Mouse (Mus musculus) limb, embryonic 13.5 days (tissue): ENCODE data around the gene Luc7l2. TPM values are rescaled to one million over a fixed set of nuclear protein-coding genes. Genes with fewer than 3 reads are reported as not detected.

Experiments
- ATAC-seq: fragments of 200-750 bp; cut with Nextera tagmentation; 2 replicates; pipeline ENCODE4 v1.8.0; 2017; ENCODE audit warnings: low read depth, moderate number of reproducible peaks, moderate TSS enrichment; ENCODE audit not compliant: low FRiP score
- H3K27ac ChIP-seq: fragments of 300-500 bp; sonication (generic); 2 replicates; pipeline ENCODE4 v1.5.1; 2015; ENCODE audit warnings: inconsistent platforms, mild to moderate bottlenecking, moderate library complexity
- H3K27me3 ChIP-seq: fragments of 300-500 bp; sonication (generic); 2 replicates; pipeline ENCODE4 v1.6.1; 2015; ENCODE audit warnings: mild to moderate bottlenecking, inconsistent platforms
- H3K36me3 ChIP-seq: fragments of 300-500 bp; sonication (generic); 2 replicates; pipeline ENCODE4 v1.6.1; 2015; ENCODE audit warnings: inconsistent platforms, mild to moderate bottlenecking, moderate library complexity
- H3K4me1 ChIP-seq: fragments of 300-500 bp; sonication (generic); 2 replicates; pipeline ENCODE4 v1.6.1; 2015; ENCODE audit warnings: inconsistent platforms
- H3K4me2 ChIP-seq: fragments of 300-500 bp; sonication (generic); replicated peaks from 2 replicates; pipeline ENCODE4 v1.6.1; 2015; ENCODE audit warnings: inconsistent platforms, mild to moderate bottlenecking, moderate library complexity
- H3K4me3 ChIP-seq: fragments of 300-500 bp; sonication (generic); 2 replicates; pipeline ENCODE4 v1.5.1; 2015; ENCODE audit warnings: moderate library complexity, mild to moderate bottlenecking, inconsistent platforms
- H3K9ac ChIP-seq: fragments of 300-500 bp; sonication (generic); 2 replicates; pipeline ENCODE4 v1.6.1; 2015; ENCODE audit warnings: mild to moderate bottlenecking, inconsistent platforms
- H3K9me3 ChIP-seq: fragments of 300-500 bp; sonication (generic); 2 replicates; pipeline ENCODE4 v1.6.1; 2016; ENCODE audit warnings: inconsistent platforms
- WGBS: fragments of 180-500 bp; shearing (Covaris S2); methylation state at CpG from one replicate; pipeline ENCODE4 v1.1.7; 2015; 5-methylcytosine and 5-hydroxymethylcytosine counted together
- polyA plus RNA-seq: library from polyadenylated mRNA; unstranded; fragments of >200 nt; fragmentation: Nextera tagmentation; extraction: Ambion mirVana; gene quantifications from 2 replicates; pipeline ENCODE4 v1.2.1, GENCODE M21; 2015

Gene Luc7l2
- polyA plus RNA-seq: 62.8 and 64.3 TPM in 2 replicates

- Histone ChIP-seq H3K36me3 (peaks cover 5% of the 10 kb centered on the region), H3K4me1 (peaks cover 23% of the 10 kb centered on the region), H3K4me3 (peak within 1 kb of the TSS; percentile 62), H3K4me2 (peak within 1 kb of the TSS; percentile 68), H3K27me3 (no peaks in the 10 kb centered on the region), H3K27ac (peak within 1 kb of the TSS; percentile 98), H3K9ac (peak within 1 kb of the TSS; percentile 89), H3K9me3 (no peaks in the 10 kb centered on the region)
- ATAC-seq: peak; percentile 88
- WGBS: under 1% methylated on average over 98 of the region's 98 CpGs
Measured at GRCm38 (mm10) chr6:38551062-38551988, at the start of gene Luc7l2. Luc7l2 (plus strand) TSS chr6:38551334.

- peaks cover 3% of the 10 kb centered on the region; the same call in 1 of the 2 replicates for H3K36me3 ChIP-seq
- no peak overlapping the region for H3K9ac ChIP-seq
- H3K9me3 ChIP-seq: no peaks in the 10 kb centered on the region
- H3K4me3 ChIP-seq: no peak overlapping the region
- WGBS: 97% methylated on average over 1 of the region's 1 CpGs
- no peak overlapping the region for H3K4me2 ChIP-seq
- no peaks in the 10 kb centered on the region for H3K27me3 ChIP-seq
- H3K27ac ChIP-seq: no peak overlapping the region
- ATAC-seq: no peak
- H3K4me1 ChIP-seq: no peaks in the 10 kb centered on the region
Measured at GRCm38 (mm10) chr6:38512096-38512495, 39.0 kb upstream of the Luc7l2 start.

GRCm38 (mm10) chr6:38512830-38513229, 38.3 kb upstream of the Luc7l2 start:
- no peak overlapping the region for H3K4me3 ChIP-seq
- H3K4me2 ChIP-seq: no peak overlapping the region
- H3K27me3 ChIP-seq: no peaks in the 10 kb centered on the region
- no peaks in the 10 kb centered on the region for H3K9me3 ChIP-seq
- ATAC-seq: no peak
- H3K36me3 ChIP-seq: peaks cover 3% of the 10 kb centered on the region; the same call in 1 of the 2 replicates
- no peak overlapping the region for H3K27ac ChIP-seq
- H3K9ac ChIP-seq: no peak overlapping the region
- no peaks in the 10 kb centered on the region for H3K4me1 ChIP-seq

- Histone ChIP-seq H3K27ac (no peak overlapping the region), H3K4me2 (no peak overlapping the region), H3K4me3 (no peak overlapping the region), H3K27me3 (no peaks in the 10 kb centered on the region), H3K9me3 (no peaks in the 10 kb centered on the region), H3K4me1 (no peaks in the 10 kb centered on the region), H3K36me3 (peaks cover 3% of the 10 kb centered on the region; the same call in 1 of the 2 replicates), H3K9ac (no peak overlapping the region)
- ATAC-seq: no peak
- 92% methylated on average over 4 of the region's 4 CpGs for WGBS
Measured at GRCm38 (mm10) chr6:38515201-38515600, 35.9 kb upstream of the Luc7l2 start.

GRCm38 (mm10) chr6:38523851-38524250, 27.3 kb upstream of the Luc7l2 start:
- Histone ChIP-seq H3K9me3 (no peaks in the 10 kb centered on the region), H3K36me3 (peaks cover 11% of the 10 kb centered on the region; the same call in 1 of the 2 replicates), H3K27ac (no peak overlapping the region), H3K4me1 (no peaks in the 10 kb centered on the region), H3K4me2 (0 out of 2 replicates have a peak overlapping the region, but pooled peaks have one; percentile 5), H3K27me3 (no peaks in the 10 kb centered on the region), H3K4me3 (no peak overlapping the region), H3K9ac (no peak overlapping the region)
- whole genome bisulfite sequencing: 11% methylated on average over 8 of the region's 8 CpGs
- ATAC-seq: no peak

- whole genome bisulfite sequencing: 45% methylated on average over 5 of the region's 5 CpGs
Measured at GRCm38 (mm10) chr6:38531211-38531820, 19.8 kb upstream of the Luc7l2 start.

GRCm38 (mm10) chr6:38532500-38533420, 18.4 kb upstream of the Luc7l2 start:
- Histone ChIP-seq H3K4me3 (peak overlapping the region; percentile 78), H3K36me3 (no peaks in the 10 kb centered on the region), H3K4me2 (peak overlapping the region; percentile 73), H3K27me3 (no peaks in the 10 kb centered on the region), H3K4me1 (peaks cover 10% of the 10 kb centered on the region; the same call in 1 of the 2 replicates), H3K27ac (peak overlapping the region; percentile 96), H3K9ac (peak overlapping the region; percentile 80), H3K9me3 (no peaks in the 10 kb centered on the region)
- WGBS: 6% methylated on average over 25 of the region's 25 CpGs
- ATAC-seq: peak; percentile 51

More at GRCm38 (mm10) chr6:38531211-38531820, 19.8 kb upstream of the Luc7l2 start:
- no peak for ATAC-seq
- Histone ChIP-seq H3K36me3 (no peaks in the 10 kb centered on the region), H3K9ac (no peak overlapping the region), H3K4me2 (no peak overlapping the region), H3K27ac (no peak overlapping the region), H3K4me3 (no peak overlapping the region), H3K9me3 (no peaks in the 10 kb centered on the region), H3K4me1 (peaks cover 10% of the 10 kb centered on the region; the same call in 1 of the 2 replicates), H3K27me3 (no peaks in the 10 kb centered on the region)

- Histone ChIP-seq H3K4me1 (peaks cover 10% of the 10 kb centered on the region; the same call in 1 of the 2 replicates), H3K9ac (peak within 1 kb of the TSS; percentile 88), H3K4me2 (peak within 1 kb of the TSS; percentile 73), H3K9me3 (no peaks in the 10 kb centered on the region), H3K27ac (peak within 1 kb of the TSS; percentile 96), H3K27me3 (no peaks in the 10 kb centered on the region), H3K36me3 (no peaks in the 10 kb centered on the region), H3K4me3 (peak within 1 kb of the TSS; percentile 78)
- WGBS: 5% methylated on average over 41 of the region's 41 CpGs
- ATAC-seq: peak; percentile 95
Measured at GRCm38 (mm10) chr6:38533428-38534405, 17.4 kb upstream of the Luc7l2 start, which contains the start of gene Fmc1. Fmc1 (plus strand) TSS chr6:38533502.

GRCm38 (mm10) chr6:38534640-38535365, 16.3 kb upstream of the Luc7l2 start:
- Histone ChIP-seq H3K27me3 (no peaks in the 10 kb centered on the region), H3K27ac (peak overlapping the region; percentile 96), H3K9ac (peak overlapping the region; percentile 88), H3K4me2 (peak overlapping the region; percentile 61), H3K36me3 (peaks cover 8% of the 10 kb centered on the region; the same call in 1 of the 2 replicates), H3K4me3 (peak overlapping the region; percentile 78), H3K4me1 (peaks cover 10% of the 10 kb centered on the region; the same call in 1 of the 2 replicates), H3K9me3 (no peaks in the 10 kb centered on the region)
- under 1% methylated on average over 53 of the region's 53 CpGs for WGBS
- peak; percentile 55 for ATAC-seq

GRCm38 (mm10) chr6:38535366-38535690, 15.8 kb upstream of the Luc7l2 start:
- Histone ChIP-seq H3K4me3 (peak overlapping the region; percentile 78), H3K9ac (peak overlapping the region; percentile 88), H3K4me2 (peak overlapping the region; percentile 61), H3K4me1 (peaks cover 10% of the 10 kb centered on the region; the same call in 1 of the 2 replicates), H3K27ac (peak overlapping the region; percentile 96), H3K9me3 (no peaks in the 10 kb centered on the region), H3K27me3 (no peaks in the 10 kb centered on the region), H3K36me3 (peaks cover 13% of the 10 kb centered on the region; the same call in 1 of the 2 replicates)
- ATAC-seq: no peak
- WGBS: 3% methylated on average over 9 of the region's 9 CpGs
